Mouse (Mus musculus): Measurements from ENCODE around the gene Olfr483.

Gene Olfr483

DNA sequence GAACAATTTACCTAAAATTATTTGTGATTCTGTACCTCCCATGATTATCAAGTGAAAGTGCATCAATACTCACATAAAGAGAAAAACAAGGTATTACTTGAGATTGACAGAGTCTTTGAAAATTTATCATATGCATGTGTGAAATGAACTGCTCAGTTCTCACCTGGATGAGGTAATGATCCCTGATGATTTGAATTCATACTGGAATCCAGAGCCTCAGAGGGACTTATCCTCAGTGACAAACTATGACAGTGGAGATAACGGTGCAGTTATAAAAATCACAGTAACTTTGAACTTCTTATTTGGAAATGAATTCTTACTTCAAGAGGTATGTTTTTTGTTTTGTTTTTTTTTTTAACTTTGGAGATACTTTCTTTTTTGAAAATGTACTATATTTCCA lies at the start of gene Olfr483:
Olfr483 (plus strand) TSS at position 301 of the 400 bp plus-strand sequence.
- in situ Hi-C loops (cut with MboI) = no loop called here

- in situ Hi-C loops (cut with MboI) = no loop called here
Observed at GRCm38 (mm10) chr7:108067246-108067645, 33.4 kb upstream of the Olfr483 start, which contains the start of gene Olfr480. Gene Olfr480, minus strand, starts transcription at chr7:108067346.

GRCm38 (mm10) chr7:108079555-108079954 lies 21.1 kb upstream of the Olfr483 start, which contains the start of gene Olfr481:
Gene Olfr481, plus strand, starts transcription at chr7:108079855.
- in situ Hi-C loops (cut with MboI) = no loop called here

- in situ Hi-C loops (cut with MboI) = no loop called here
Observed at GRCm38 (mm10) chr7:108097486-108097885, 3.2 kb upstream of the Olfr483 start, which contains the start of gene Olfr482. Gene Olfr482, minus strand, starts transcription at chr7:108097586.

DNA sequence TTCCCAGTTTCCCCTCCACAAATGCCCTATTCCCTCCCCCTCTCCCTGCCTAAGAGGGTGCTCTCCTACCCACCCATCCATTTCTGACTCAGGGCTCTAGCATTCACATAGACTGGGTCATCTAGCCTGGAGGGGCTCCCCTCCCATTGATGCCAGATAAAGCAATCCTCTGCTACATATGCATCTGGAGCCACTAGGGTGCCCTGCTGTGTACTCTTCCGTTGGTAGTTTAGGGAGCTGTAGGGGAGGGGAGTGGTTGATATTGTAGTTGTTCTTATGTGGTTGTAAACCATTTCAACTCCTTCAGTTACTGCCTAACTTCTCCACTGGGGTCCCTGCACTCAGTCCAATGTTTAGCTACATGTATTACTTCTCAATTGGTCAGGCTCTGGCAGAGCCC lies 20.0 kb downstream of the Olfr483 start:
- in situ Hi-C loops (cut with MboI) = no loop called here

DNA sequence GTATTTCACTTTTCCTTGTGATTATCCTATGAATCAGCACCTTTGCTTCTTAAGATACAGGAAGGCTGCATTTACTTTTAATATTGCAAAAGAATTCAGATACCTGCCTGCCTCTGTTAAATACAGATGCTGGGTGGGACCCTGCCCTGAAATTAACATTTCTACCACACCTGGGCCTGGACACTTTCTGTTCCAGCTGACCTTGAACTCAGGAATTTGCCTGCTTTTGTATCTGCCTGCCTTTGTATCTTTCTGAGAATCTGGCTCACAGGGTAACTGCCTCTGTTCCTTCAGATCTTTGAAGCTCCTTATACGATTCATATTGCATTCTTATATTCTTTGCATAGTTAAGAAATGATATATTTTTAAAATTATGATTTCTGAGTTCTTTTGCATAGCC lies 20.8 kb downstream of the Olfr483 start:
- in situ Hi-C loops (cut with MboI) = no loop called here

DNA sequence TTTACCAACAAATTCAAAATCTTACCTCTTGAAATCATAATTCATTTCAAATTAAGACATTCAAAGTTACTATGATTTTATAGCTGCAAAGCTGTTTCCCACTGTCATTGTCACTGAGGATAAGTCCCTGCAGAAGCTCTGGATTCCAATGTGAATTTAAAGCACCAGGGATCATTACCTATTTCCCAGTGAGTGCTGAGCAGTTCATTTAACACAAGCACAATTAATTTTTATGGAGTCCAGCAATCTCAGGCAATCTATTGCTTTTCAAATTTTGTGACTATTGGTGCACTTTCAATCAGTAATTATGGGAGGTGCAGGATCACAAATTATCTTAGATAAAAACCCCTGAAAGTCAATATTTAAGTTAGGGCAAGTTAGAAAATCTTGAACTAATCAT lies 26.7 kb downstream of the Olfr483 start, which contains the start of gene Olfr484:
Olfr484 (minus strand) TSS at position 101 of the 400 bp plus-strand sequence.
- in situ Hi-C loops (cut with MboI) = no loop called here
